Mouse (Mus musculus) ovary, adult 18-20 months (tissue): ENCODE measurements around the gene Snx14.

Source experiments
- DNase-seq: peaks from one replicate; pipeline ENCODE4 v3.0.0; 2022; ENCODE audit warnings: low spot score, mixed read lengths

Snx14 gene

GRCm38 (mm10) chr9:88344424-88344823, 94.3 kb downstream of the Snx14 start:
- DNase-seq, result no peak

- DNase-seq, result no peak
Observed at GRCm38 (mm10) chr9:88342701-88343100, 96.1 kb downstream of the Snx14 start.

- DNase-seq, result no peak
Observed at GRCm38 (mm10) chr9:88342241-88342640, 96.5 kb downstream of the Snx14 start.

GRCm38 (mm10) chr9:88340819-88341218, 97.9 kb downstream of the Snx14 start:
- no peak for DNase-seq

GRCm38 (mm10) chr9:88335839-88336238, 102.9 kb downstream of the Snx14 start:
- no peak for DNase-seq

- DNase-seq, result no peak
Observed at GRCm38 (mm10) chr9:88332447-88332846, 106.3 kb downstream of the Snx14 start.

- no peak for DNase-seq
Observed at GRCm38 (mm10) chr9:88330316-88330715, 108.4 kb downstream of the Snx14 start.

GRCm38 (mm10) chr9:88329166-88329748, 109.5 kb downstream of the Snx14 start:
- no peak for DNase-seq

- no peak for DNase-seq
Observed at GRCm38 (mm10) chr9:88328666-88329065, 110.1 kb downstream of the Snx14 start.

GRCm38 (mm10) chr9:88326930-88327901, 111.5 kb downstream of the Snx14 start, which contains the start of gene Nt5e:
Gene Nt5e (plus strand): TSS chr9:88327197.
- peak; percentile 43 for DNase-seq
